Mouse (Mus musculus) thymus, adult 2 months (tissue): ENCODE results near the gene Bsdc1.

Experiments
- CTCF ChIP-seq: fragments of 200-500 bp; IDR thresholded peaks from 2 replicates; pipeline ENCODE4 v1.5.1; 2012; ENCODE audit warnings: mild to moderate bottlenecking, control low read depth, low read length, moderate library complexity, borderline replicate concordance; ENCODE audit not compliant: control insufficient read depth, poor library complexity, insufficient read depth; ENCODE audit errors: extremely low read depth
- POLR2A ChIP-seq: fragments of 200-500 bp; IDR thresholded peaks from 2 replicates; pipeline ENCODE4 v1.6.1; 2012; ENCODE audit warnings: mild to moderate bottlenecking, low read length, control low read depth, moderate library complexity; ENCODE audit not compliant: control insufficient read depth, poor library complexity, insufficient read depth; ENCODE audit errors: extremely low read depth

DNA sequence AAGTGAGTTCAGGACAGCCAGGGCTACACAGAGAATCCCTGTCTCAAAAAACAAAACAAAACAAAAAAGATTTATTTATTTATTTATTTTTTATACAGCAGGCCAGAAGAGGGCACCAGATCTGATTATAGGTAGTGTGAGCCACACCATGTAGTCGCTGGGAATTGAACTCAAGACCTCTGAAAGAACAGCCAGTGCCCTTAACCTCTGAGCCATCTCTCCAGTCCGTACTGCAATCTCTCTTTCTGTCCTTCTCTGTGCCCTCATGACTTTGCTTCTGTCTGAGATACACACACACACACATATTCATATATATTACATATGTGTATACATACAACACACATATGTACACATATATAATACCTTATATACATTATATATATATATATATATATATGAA is 10.5 kb upstream of the Bsdc1 start:
- no peak for TF ChIP-seq POLR2A
- TF ChIP-seq CTCF: no peak
